Mouse (Mus musculus): ENCODE data around the gene Egln1. TPM values are rescaled to one million over a fixed set of nuclear protein-coding genes. Genes with fewer than 3 reads are reported as not detected.
A peak's percentile ranks its signal among the peaks of the same experiment; 100 is the strongest.

Egln1 gene
- total RNA-seq, 2 experiments from 2014 or later: 159 to 192 TPM

- Histone ChIP-seq H3K27ac (no peak overlapping the region), H3K4me3 (no peak overlapping the region)
- TF ChIP-seq CTCF (IDR thresholded peaks at IDR 0.05): no peak
- intact Hi-C loops (cut with DNase I): loop anchor here (5.0 kb wide), 1 partner anchor 33 kb away; the partner anchor contains the start of gene Egln1
- DNase-seq: no peak
These were observed 35.1 kb downstream of the Egln1 start for GRCm38 (mm10) chr8:124914061-124914460.

- Histone ChIP-seq H3K4me3 (no peak overlapping the region), H3K27ac (no peak overlapping the region)
- no peak for DNase-seq
- TF ChIP-seq CTCF (IDR thresholded peaks at IDR 0.05): no peak
- intact Hi-C loops (cut with DNase I): loop anchor here (5.0 kb wide), 1 partner anchor 35 kb away; the partner anchor contains the start of gene Egln1
These were observed 36.9 kb downstream of the Egln1 start for GRCm38 (mm10) chr8:124911938-124912872.

- peak; percentile 58 for TF ChIP-seq CTCF (IDR thresholded peaks at IDR 0.05)
- Histone ChIP-seq H3K4me3 (no peak overlapping the region), H3K27ac (peak overlapping the region; percentile 24)
- intact Hi-C loops (cut with DNase I): loop anchor here (5.0 kb wide), 1 partner anchor 37 kb away; the partner anchor contains the start of gene Egln1
- peak; percentile 73 for DNase-seq
These were observed 38.8 kb downstream of the Egln1 start for GRCm38 (mm10) chr8:124910349-124910748.

- H3K27ac ChIP-seq: peak overlapping the region; percentile 24
These were observed 39.2 kb downstream of the Egln1 start for GRCm38 (mm10) chr8:124909936-124910335.

GRCm38 (mm10) chr8:124905482-124905881, 43.6 kb downstream of the Egln1 start:
- intact Hi-C loops (cut with DNase I): no loop called here
- DNase-seq: no peak
- Histone ChIP-seq H3K4me3 (no peak overlapping the region), H3K27ac (no peak overlapping the region)
- TF ChIP-seq CTCF (IDR thresholded peaks at IDR 0.05): no peak

More at GRCm38 (mm10) chr8:124909936-124910335, 39.2 kb downstream of the Egln1 start:
- TF ChIP-seq CTCF (IDR thresholded peaks at IDR 0.05): no peak
- DNase-seq: peak; percentile 53
- no peak overlapping the region for H3K4me3 ChIP-seq
- intact Hi-C loops (cut with DNase I): loop anchor here (5.0 kb wide), 1 partner anchor 37 kb away; the partner anchor contains the start of gene Egln1

- DNase-seq: no peak
- no peak overlapping the region for H3K4me3 ChIP-seq
- no peak for TF ChIP-seq CTCF (IDR thresholded peaks at IDR 0.05)
- H3K27ac ChIP-seq: no peak overlapping the region
- intact Hi-C loops (cut with DNase I): no loop called here
These were observed 45.9 kb downstream of the Egln1 start for GRCm38 (mm10) chr8:124903198-124903597.

GRCm38 (mm10) chr8:124898251-124898905, 50.7 kb downstream of the Egln1 start:
- peak; percentile 37 for DNase-seq
- Histone ChIP-seq H3K27ac (peak overlapping the region; percentile 97), H3K4me3 (peak overlapping the region; percentile 100)
- intact Hi-C loops (cut with DNase I): loop anchor here (5.0 kb wide), 1 partner anchor 139 kb away; no protein-coding TSS in a partner anchor
- no peak for TF ChIP-seq CTCF (IDR thresholded peaks at IDR 0.05)

GRCm38 (mm10) chr8:124897386-124898250, 51.5 kb downstream of the Egln1 start, which contains the start of the genes Exoc8 and Sprtn:
Gene Exoc8 (minus strand): TSS chr8:124897705.
Gene Sprtn (plus strand): TSS chr8:124897886.
- peak within 1 kb of the TSS; percentile 97 for H3K27ac ChIP-seq
- DNase-seq: peak; percentile 98
- H3K4me3 ChIP-seq: peak within 1 kb of the TSS; percentile 100
- TF ChIP-seq CTCF (IDR thresholded peaks at IDR 0.05): no peak
- intact Hi-C loops (cut with DNase I): loop anchor here (1.0 to 5.0 kb wide), 3 partner anchors 52 to 140 kb away; partner anchors contain the start of genes Egln1 and Tsnax

- intact Hi-C loops (cut with DNase I): loop anchor here (1.0 to 5.0 kb wide), 3 partner anchors 52 to 140 kb away; partner anchors contain the start of genes Egln1 and Tsnax
- Histone ChIP-seq H3K4me3 (peak overlapping the region; percentile 100), H3K27ac (peak overlapping the region; percentile 97)
- peak; percentile 75 for TF ChIP-seq CTCF (IDR thresholded peaks at IDR 0.05)
- DNase-seq: peak; percentile 87
These were observed 52.3 kb downstream of the Egln1 start for GRCm38 (mm10) chr8:124896632-124897385.

- Histone ChIP-seq H3K4me3 (peak overlapping the region; percentile 100), H3K27ac (peak overlapping the region; percentile 97)
- intact Hi-C loops (cut with DNase I): loop anchor here (2.0 to 5.0 kb wide), 2 partner anchors 117 to 141 kb away; partner anchors contain the start of gene Tsnax
- no peak for TF ChIP-seq CTCF (IDR thresholded peaks at IDR 0.05)
- DNase-seq: peak; percentile 34
These were observed 53.0 kb downstream of the Egln1 start for GRCm38 (mm10) chr8:124896010-124896631.

Measured in gastrocnemius, adult 2 months (tissue).